Mouse (Mus musculus): ENCODE results near the gene Trappc6a. TPM values are rescaled to one million over a fixed set of nuclear protein-coding genes. Genes with fewer than 3 reads are reported as not detected.

Trappc6a gene
- polyA plus RNA-seq, 1 experiment from 2014 or later = 101 TPM

DNA sequence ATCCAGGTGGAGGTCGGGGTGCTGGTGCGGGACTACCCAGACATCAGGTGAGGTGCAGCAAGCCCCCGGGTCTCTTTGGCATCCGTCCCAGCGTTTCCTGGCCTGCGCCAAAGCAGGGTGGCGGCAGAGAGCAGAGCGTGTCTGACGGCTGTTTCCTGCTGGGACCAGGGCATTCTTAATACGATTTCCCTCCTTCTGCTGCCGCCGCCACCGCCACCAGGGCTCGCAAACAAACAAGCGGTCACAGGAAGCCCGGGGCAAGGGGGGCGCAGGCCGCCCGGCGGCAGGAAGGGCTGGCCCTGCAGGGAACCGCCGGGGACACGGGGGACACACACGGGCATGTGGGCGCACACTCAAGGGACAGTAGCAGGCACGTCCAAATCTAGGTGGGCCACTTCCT lies 16.5 kb upstream of the Trappc6a start:
- Histone ChIP-seq H3K9ac (no peak overlapping the region), H3K9me3 (replicated peaks) (no peaks in the 10 kb centered on the region), H3K27me3 (peaks cover 45% of the 10 kb centered on the region), H3K27ac (replicated peaks) (no peak overlapping the region; the same call in 1 of the 2 replicates), H3K4me3 (replicated peaks) (peak overlapping the region; percentile 16; the same call in 1 of the 2 replicates), H3K4me1 (peaks cover 23% of the 10 kb centered on the region), H3K36me3 (no peaks in the 10 kb centered on the region), H3K4me2 (replicated peaks) (peak overlapping the region; percentile 42)
- WGBS = 5% methylated on average over 26 of the region's 26 CpGs
- ATAC-seq (ENCODE audit: insufficient number of reproducible peaks, low FRiP score, low TSS enrichment, low read depth) = no peak

DNA sequence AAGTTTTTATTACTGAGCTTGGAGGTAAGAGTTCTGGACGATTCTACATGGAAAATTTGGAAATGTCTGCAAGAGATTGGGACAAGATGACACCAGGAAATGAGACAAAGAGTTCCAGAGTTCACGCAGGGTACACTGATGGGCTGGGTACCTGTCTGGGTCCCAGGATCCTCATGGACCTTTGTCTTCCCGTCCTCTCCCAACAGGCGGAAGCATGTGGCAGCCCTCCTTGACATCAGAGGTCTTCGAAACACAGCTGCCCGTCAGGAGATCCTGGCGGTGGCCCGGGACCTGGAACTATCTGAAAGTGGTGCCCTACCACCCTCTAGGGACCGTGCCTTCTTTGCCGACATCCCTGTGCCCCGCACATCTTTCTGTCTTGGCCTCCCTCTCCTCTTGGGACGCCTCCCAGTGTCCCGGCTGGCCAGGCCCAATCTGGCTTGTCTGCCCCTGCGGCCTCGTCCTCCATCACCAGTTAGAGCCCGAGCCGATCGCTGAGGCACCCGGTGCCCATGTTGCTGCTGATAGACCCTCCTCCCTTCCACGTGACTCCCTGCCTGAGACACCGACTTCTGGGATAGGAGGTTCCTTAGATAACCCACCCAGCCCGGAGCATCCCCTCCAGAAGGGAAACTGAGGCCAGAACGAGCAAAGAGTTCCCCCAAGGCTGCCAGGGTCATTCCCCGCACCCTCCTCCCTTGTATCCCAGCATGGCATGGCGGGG lies 13.3 kb upstream of the Trappc6a start:
- Histone ChIP-seq H3K27me3 (peaks cover 25% of the 10 kb centered on the region), H3K4me2 (replicated peaks) (no peak overlapping the region), H3K36me3 (no peaks in the 10 kb centered on the region), H3K4me1 (peaks cover 14% of the 10 kb centered on the region), H3K9me3 (replicated peaks) (no peaks in the 10 kb centered on the region), H3K4me3 (replicated peaks) (no peak overlapping the region), H3K9ac (no peak overlapping the region), H3K27ac (replicated peaks) (no peak overlapping the region)
- ATAC-seq (ENCODE audit: insufficient number of reproducible peaks, low FRiP score, low TSS enrichment, low read depth) = no peak
- WGBS = 85% methylated on average over 25 of the region's 25 CpGs

DNA sequence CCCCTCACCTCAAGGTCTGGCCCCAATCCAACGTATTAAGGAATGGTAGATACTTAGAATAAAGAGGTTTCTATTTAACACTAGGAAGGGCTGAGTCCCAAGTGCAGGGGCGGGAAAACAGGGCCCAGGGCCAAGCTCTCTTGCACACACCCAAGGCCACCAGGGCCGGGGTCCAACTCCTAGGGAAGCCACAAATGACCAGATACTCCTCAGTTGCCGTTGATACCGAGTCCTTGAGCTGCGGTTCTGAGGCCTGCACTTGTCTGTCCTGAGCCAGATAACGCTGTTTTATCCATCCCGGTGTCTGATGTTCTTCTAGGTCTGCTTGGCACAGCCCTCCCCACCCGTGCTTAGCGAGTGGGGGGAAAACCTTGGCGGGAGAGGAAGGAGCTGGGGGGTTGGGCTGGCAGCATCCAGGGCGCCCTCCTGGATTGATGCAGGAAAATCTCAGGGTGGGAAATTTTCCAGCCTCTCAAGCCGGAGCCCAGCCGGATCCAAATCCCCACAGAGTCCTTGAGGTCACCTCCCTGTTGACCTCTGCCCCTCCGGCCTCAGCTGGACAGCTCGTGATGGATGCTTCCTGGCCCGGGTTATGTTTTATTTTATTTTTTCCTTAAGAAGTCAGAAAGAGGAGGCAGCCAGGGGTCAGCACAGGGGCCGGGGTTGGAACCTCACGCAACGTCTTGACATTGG lies 12.5 kb upstream of the Trappc6a start:
- peaks cover 19% of the 10 kb centered on the region for H3K4me1 ChIP-seq
- H3K27me3 ChIP-seq = peaks cover 17% of the 10 kb centered on the region
- H3K36me3 ChIP-seq = no peaks in the 10 kb centered on the region
- H3K27ac ChIP-seq (replicated peaks) = no peak overlapping the region
- no peaks in the 10 kb centered on the region for H3K9me3 ChIP-seq (replicated peaks)
- no peak overlapping the region for H3K4me3 ChIP-seq (replicated peaks)
- H3K4me2 ChIP-seq (replicated peaks) = no peak overlapping the region
- 50% methylated on average over 20 of the region's 20 CpGs for WGBS
- peak; percentile 40; the same call in 1 of the 2 replicates for ATAC-seq (ENCODE audit: insufficient number of reproducible peaks, low FRiP score, low TSS enrichment, low read depth)
- H3K9ac ChIP-seq = no peak overlapping the region

DNA sequence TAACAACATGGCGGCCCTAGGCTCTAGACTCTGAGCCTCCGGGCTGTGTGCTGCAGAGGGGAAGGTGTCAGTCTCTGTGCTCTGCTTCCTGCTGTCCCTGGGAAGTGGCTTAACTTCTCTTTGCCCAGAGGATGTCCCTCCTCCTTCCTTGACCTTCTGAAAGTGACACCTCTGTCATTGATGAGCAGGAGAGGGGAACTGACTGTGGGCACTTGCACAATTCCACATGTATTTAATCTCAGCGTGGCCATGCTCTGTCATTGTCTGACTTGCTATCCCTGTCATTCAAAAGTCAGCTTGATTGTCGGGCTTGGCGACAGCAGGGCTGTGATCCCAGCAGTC lies 12.0 kb upstream of the Trappc6a start:
- no peak for ATAC-seq (ENCODE audit: insufficient number of reproducible peaks, low FRiP score, low TSS enrichment, low read depth)
- H3K27me3 ChIP-seq = peaks cover 12% of the 10 kb centered on the region
- WGBS = 58% methylated on average over 5 of the region's 5 CpGs

DNA sequence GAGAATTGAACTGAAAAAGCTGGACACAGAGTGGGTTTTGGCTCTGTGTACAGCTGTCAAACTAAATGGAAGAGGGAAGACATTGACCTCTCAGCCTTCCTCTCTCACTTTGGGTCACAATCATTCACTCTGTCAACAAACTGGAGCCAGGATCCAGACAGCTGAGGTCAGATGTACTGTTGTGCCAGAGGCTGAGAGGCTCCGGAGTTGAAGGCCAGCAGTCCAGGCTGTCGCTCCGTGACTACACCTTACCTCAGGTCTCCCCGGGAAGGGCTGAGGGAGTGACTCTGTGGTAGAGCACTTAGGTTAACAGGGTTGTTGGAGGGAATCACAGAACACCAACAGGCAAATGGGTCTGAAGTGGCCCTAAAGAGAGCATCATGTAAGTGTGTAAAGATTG lies 9.9 kb upstream of the Trappc6a start:
- Histone ChIP-seq H3K4me3 (replicated peaks) (no peak overlapping the region), H3K4me2 (replicated peaks) (no peak overlapping the region), H3K36me3 (no peaks in the 10 kb centered on the region), H3K4me1 (peaks cover 11% of the 10 kb centered on the region; the same call in 1 of the 2 replicates), H3K27me3 (no peaks in the 10 kb centered on the region), H3K27ac (replicated peaks) (no peak overlapping the region), H3K9me3 (replicated peaks) (no peaks in the 10 kb centered on the region), H3K9ac (no peak overlapping the region)
- WGBS = 75% methylated on average over 4 of the region's 4 CpGs
- no peak for ATAC-seq (ENCODE audit: insufficient number of reproducible peaks, low FRiP score, low TSS enrichment, low read depth)

More for the DNA sequence above, 12.0 kb upstream of the Trappc6a start:
- Histone ChIP-seq H3K4me2 (replicated peaks) (no peak overlapping the region), H3K36me3 (no peaks in the 10 kb centered on the region), H3K4me1 (peaks cover 19% of the 10 kb centered on the region), H3K9me3 (replicated peaks) (no peaks in the 10 kb centered on the region), H3K27ac (replicated peaks) (no peak overlapping the region), H3K9ac (no peak overlapping the region), H3K4me3 (replicated peaks) (no peak overlapping the region)

DNA sequence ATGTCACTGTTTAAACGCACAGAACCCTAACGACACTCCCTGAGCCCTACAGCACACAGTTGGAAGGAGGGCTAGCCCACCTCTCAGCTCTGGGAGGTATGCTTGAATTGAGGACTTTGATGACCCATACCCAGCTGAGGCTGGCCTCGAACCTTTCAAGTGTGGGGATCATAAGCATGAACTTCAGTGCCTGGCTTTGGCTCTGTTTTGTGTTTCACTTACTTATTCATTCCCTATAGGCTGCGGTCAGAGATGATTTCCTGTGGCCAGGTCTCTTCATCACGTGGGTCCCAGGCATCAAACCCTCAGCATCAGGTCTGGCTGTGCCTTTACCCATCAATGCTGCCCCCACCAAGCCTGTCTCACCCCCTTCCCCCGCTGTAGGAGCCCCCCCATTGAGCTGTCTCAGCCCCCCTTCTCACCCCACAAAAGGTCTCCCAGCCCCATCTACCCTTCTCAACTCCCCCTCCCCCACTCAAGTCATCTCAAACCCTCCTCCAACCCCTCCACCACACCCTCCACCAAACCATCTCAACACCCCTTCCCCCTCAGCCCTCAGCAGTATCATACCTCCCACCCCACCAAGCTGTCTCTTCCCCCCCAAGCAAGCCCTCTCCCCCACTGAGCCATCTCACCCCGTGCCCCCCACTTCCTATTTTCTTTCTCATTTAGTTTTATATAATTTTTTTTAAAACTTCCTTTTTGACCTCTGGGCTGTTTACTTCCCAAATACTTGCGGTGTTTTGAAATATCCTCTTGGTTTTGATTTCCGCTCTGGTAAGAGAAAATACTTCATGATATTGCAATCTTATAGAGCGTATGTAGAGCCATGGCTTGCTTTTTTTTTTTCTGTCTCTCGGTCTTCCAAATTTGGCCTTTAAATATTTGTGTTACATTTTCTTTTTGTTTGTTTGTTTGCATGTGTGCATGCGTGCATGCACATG lies 7.5 kb upstream of the Trappc6a start:
- Histone ChIP-seq H3K36me3 (no peaks in the 10 kb centered on the region), H3K4me3 (replicated peaks) (no peak overlapping the region), H3K27ac (replicated peaks) (no peak overlapping the region), H3K4me2 (replicated peaks) (no peak overlapping the region), H3K9ac (no peak overlapping the region), H3K27me3 (no peaks in the 10 kb centered on the region), H3K9me3 (replicated peaks) (no peaks in the 10 kb centered on the region), H3K4me1 (peaks cover 9% of the 10 kb centered on the region; the same call in 1 of the 2 replicates)
- ATAC-seq (ENCODE audit: insufficient number of reproducible peaks, low FRiP score, low TSS enrichment, low read depth) = no peak
- WGBS = 62% methylated on average over 12 of the region's 12 CpGs

DNA sequence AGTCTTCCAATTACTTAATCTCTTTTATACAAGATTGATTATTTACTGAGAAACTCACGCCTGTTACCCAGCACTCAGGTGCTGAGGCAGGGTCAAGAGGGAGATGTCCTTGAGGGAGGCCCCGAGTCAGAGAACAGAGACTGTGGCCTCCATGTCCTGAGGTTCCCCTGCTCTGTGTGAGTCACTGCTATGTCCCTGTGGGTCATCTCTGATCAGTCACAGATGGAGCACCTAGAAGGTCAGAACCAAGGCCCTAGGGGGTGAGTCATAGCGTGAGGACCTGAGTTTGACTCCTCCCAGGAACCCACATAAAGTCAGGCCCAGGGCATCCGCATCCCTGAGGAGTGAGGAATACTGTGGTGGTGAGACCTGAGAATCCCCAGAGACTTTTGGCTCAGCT lies 6.5 kb upstream of the Trappc6a start:
- Histone ChIP-seq H3K36me3 (no peaks in the 10 kb centered on the region), H3K9ac (no peak overlapping the region), H3K4me1 (peaks cover 8% of the 10 kb centered on the region; the same call in 1 of the 2 replicates), H3K4me2 (replicated peaks) (no peak overlapping the region), H3K4me3 (replicated peaks) (no peak overlapping the region), H3K27me3 (no peaks in the 10 kb centered on the region), H3K27ac (replicated peaks) (no peak overlapping the region), H3K9me3 (replicated peaks) (no peaks in the 10 kb centered on the region)
- no peak for ATAC-seq (ENCODE audit: insufficient number of reproducible peaks, low FRiP score, low TSS enrichment, low read depth)
- WGBS = 59% methylated on average over 4 of the region's 4 CpGs

DNA sequence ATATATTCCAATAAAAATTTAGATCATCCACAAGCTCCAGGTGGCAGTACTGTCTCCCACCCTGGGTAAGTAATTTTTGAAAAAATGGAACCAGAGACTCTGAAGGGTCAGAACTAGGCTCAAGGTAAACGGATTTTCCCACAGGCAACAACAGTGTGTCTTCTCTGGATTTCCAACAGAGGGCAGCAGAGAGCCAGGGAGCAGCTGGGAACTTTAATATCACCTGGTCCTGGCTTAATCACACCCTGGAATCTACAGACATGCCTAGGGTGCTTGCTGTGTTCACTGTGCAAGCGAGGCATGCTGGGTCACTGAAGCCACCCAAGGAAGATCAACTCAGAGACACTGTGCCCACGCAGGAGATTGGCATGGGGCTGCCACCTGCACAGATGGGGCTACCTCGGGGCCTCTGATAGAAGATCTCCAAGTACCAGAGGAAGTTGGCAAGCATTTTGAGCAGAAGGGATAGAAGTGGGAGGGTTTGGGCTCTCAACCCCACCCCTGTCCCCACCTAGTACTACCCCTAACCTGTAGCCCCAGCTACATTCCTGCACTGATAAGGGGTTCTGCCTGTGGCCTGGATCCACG lies 4.6 kb upstream of the Trappc6a start:
- no peak overlapping the region for H3K4me2 ChIP-seq (replicated peaks)
- no peak overlapping the region for H3K27ac ChIP-seq (replicated peaks)
- H3K9me3 ChIP-seq (replicated peaks) = no peaks in the 10 kb centered on the region
- H3K4me1 ChIP-seq = peaks cover 19% of the 10 kb centered on the region
- no peak overlapping the region for H3K4me3 ChIP-seq (replicated peaks)
- 32% methylated on average over 5 of the region's 5 CpGs for WGBS
- H3K36me3 ChIP-seq = no peaks in the 10 kb centered on the region
- H3K9ac ChIP-seq = no peak overlapping the region
- H3K27me3 ChIP-seq = no peaks in the 10 kb centered on the region
- ATAC-seq (ENCODE audit: insufficient number of reproducible peaks, low FRiP score, low TSS enrichment, low read depth) = no peak

DNA sequence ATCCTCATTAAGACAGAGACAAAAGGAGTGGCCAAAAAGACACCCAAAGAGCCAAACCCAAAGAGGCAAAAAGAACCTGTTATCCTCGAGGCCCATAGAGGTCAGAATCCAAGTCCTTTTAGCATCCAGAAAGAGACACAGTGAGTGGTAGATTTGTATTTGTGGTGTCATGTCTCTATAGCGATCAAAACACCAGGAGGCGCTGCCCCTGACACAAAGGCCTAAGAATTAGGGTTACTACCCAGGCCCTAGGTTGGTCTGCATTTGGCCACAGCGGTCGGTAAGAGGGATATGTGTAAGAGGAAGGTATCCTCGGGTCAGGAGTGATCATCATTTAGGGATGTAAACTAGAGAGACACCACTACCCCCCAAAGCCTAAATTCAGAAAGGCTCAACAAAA lies 1.9 kb upstream of the Trappc6a start:
- Histone ChIP-seq H3K27ac (replicated peaks) (no peak overlapping the region), H3K4me2 (replicated peaks) (peak overlapping the region; percentile 98), H3K27me3 (no peaks in the 10 kb centered on the region), H3K4me3 (replicated peaks) (peak overlapping the region; percentile 88), H3K9me3 (replicated peaks) (no peaks in the 10 kb centered on the region), H3K36me3 (no peaks in the 10 kb centered on the region), H3K9ac (peak overlapping the region; percentile 48), H3K4me1 (peaks cover 22% of the 10 kb centered on the region)
- ATAC-seq (ENCODE audit: insufficient number of reproducible peaks, low FRiP score, low TSS enrichment, low read depth) = no peak
- 28% methylated on average over 6 of the region's 6 CpGs for WGBS

DNA sequence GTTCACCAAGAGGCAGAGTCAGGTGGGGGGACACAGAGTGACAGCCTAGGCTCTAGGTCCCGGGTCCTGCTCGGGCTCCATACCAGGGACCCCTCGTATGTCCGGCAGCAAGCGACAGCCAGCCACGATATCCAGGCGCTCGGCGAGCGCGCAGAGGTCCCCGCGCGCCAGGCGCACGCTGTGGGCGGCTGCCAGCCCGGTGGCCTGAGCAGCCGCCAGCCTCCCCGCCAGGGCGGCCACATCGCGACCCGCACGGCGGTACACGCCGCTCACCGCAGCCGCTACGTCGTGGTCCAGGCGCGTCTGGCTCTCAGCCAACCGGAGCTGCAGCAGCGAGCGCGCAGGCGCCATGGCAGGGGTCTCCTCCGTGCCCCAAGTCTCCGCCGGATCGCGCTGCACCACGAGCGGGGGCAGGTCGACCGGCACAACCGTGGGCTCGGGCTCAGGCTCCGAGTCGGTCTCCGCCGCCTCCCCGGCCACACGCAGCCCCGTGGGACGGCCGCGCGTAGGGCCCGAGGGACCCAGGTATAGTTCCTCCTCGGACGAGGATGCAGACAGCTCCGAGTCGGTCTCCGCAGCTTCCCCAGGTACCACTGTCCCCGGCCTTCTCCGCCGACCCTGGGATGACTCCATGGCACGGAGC lies 1.1 kb upstream of the Trappc6a start:
- Histone ChIP-seq H3K4me2 (replicated peaks) (peak overlapping the region; percentile 98), H3K27ac (replicated peaks) (peak overlapping the region; percentile 22; the same call in 1 of the 2 replicates), H3K36me3 (no peaks in the 10 kb centered on the region), H3K9ac (peak overlapping the region; percentile 48), H3K9me3 (replicated peaks) (no peaks in the 10 kb centered on the region), H3K4me1 (peaks cover 22% of the 10 kb centered on the region), H3K4me3 (replicated peaks) (peak overlapping the region; percentile 88), H3K27me3 (no peaks in the 10 kb centered on the region)
- ATAC-seq (ENCODE audit: insufficient number of reproducible peaks, low FRiP score, low TSS enrichment, low read depth) = no peak
- WGBS = under 1% methylated on average over 71 of the region's 71 CpGs

All from embryonic facial prominence, embryonic 15.5 days (tissue).